Mouse (Mus musculus): ENCODE results near the gene Cadm1. TPM values are rescaled to one million over a fixed set of nuclear protein-coding genes. Genes with fewer than 3 reads are reported as not detected.

Gene Cadm1
- total RNA-seq, 1 experiment from 2014 or later: 31.9 TPM

GRCm38 (mm10) chr9:47741751-47742150, 211.8 kb downstream of the Cadm1 start:
- no peak for DNase-seq

- no peak for DNase-seq
Measured at GRCm38 (mm10) chr9:47744916-47745315, 214.9 kb downstream of the Cadm1 start.

GRCm38 (mm10) chr9:47745716-47746115, 215.7 kb downstream of the Cadm1 start:
- DNase-seq: no peak

- DNase-seq: no peak
Measured at GRCm38 (mm10) chr9:47749160-47749559, 219.2 kb downstream of the Cadm1 start.

GRCm38 (mm10) chr9:47752516-47752915, 222.5 kb downstream of the Cadm1 start:
- DNase-seq: no peak

- DNase-seq: no peak
Measured at GRCm38 (mm10) chr9:47753127-47753526, 223.2 kb downstream of the Cadm1 start.

- DNase-seq: no peak
Measured at GRCm38 (mm10) chr9:47755119-47755518, 225.1 kb downstream of the Cadm1 start.

- DNase-seq: no peak
Measured at GRCm38 (mm10) chr9:47757798-47758197, 227.8 kb downstream of the Cadm1 start.

- DNase-seq: no peak
Measured at GRCm38 (mm10) chr9:47758320-47758719, 228.3 kb downstream of the Cadm1 start.

- no peak for DNase-seq
Measured at GRCm38 (mm10) chr9:47759807-47760206, 229.8 kb downstream of the Cadm1 start.

- DNase-seq: no peak
Measured at GRCm38 (mm10) chr9:47761601-47762000, 231.6 kb downstream of the Cadm1 start.

- no peak for DNase-seq
Measured at GRCm38 (mm10) chr9:47762913-47763312, 232.9 kb downstream of the Cadm1 start.

GRCm38 (mm10) chr9:47764920-47765319, 234.9 kb downstream of the Cadm1 start:
- no peak for DNase-seq

GRCm38 (mm10) chr9:47765323-47765722, 235.3 kb downstream of the Cadm1 start:
- DNase-seq: no peak

GRCm38 (mm10) chr9:47766342-47766741, 236.4 kb downstream of the Cadm1 start:
- no peak for DNase-seq

GRCm38 (mm10) chr9:47770836-47771235, 240.9 kb downstream of the Cadm1 start:
- DNase-seq: no peak

GRCm38 (mm10) chr9:47771953-47772352, 242.0 kb downstream of the Cadm1 start:
- DNase-seq: no peak

- DNase-seq: no peak
Measured at GRCm38 (mm10) chr9:47772750-47773149, 242.8 kb downstream of the Cadm1 start.

- no peak for DNase-seq
Measured at GRCm38 (mm10) chr9:47776941-47777919, 247.3 kb downstream of the Cadm1 start.

- DNase-seq: peak; percentile 35
Measured at GRCm38 (mm10) chr9:47778438-47778837, 248.5 kb downstream of the Cadm1 start.

- no peak for DNase-seq
Measured at GRCm38 (mm10) chr9:47779291-47779690, 249.3 kb downstream of the Cadm1 start.

GRCm38 (mm10) chr9:47786642-47787041, 256.7 kb downstream of the Cadm1 start:
- DNase-seq: no peak

- DNase-seq: no peak
Measured at GRCm38 (mm10) chr9:47798478-47798877, 268.5 kb downstream of the Cadm1 start.

- DNase-seq: no peak
Measured at GRCm38 (mm10) chr9:47801242-47801641, 271.3 kb downstream of the Cadm1 start.

Measured in adrenal gland, postnatal 14 days (tissue).